Mouse (Mus musculus): Measurements from ENCODE around the gene Erp44.

Erp44 gene

GRCm38 (mm10) chr4:48279498-48280134 lies at the start of gene Erp44, which contains the start of gene Invs:
Erp44 (minus strand) TSS chr4:48279558.
Invs (plus strand) TSS chr4:48279760.
- Histone ChIP-seq H3K27me3 (ENCODE audit: control insufficient read depth, insufficient read depth, low read length, poor library complexity, severe bottlenecking) (no peaks in the 10 kb centered on the region), H3K36me3 (ENCODE audit: control insufficient read depth, insufficient read depth, low read length, poor library complexity, severe bottlenecking) (peaks cover 3% of the 10 kb centered on the region; the same call in 1 of the 2 replicates)
- peak; percentile 96 for DNase-seq (ENCODE audit: low read depth, low spot score)

DNA sequence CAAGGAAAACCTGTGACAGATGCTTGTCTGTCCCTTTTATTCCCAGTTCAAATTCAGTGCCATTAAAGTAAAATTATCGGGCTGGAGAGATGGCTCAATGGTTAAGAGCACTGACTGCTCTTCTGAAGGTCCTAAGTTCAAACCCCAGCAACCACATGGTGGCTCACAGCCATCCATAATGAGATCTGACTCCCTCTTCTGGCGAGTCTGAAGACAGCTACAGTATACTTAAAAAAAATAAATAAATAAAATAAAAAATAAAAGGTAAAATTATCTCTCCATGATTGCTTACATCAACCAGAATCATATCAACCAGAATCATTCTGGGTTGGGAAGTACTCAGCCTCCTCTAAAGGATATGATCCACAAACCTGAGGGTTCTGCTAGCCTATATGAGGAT lies 48.7 kb upstream of the Erp44 start:
- peak; percentile 12 for DNase-seq (ENCODE audit: low read depth, low spot score)

GRCm38 (mm10) chr4:48327192-48327591 lies 47.8 kb upstream of the Erp44 start:
- H3K27me3 ChIP-seq (ENCODE audit: control insufficient read depth, insufficient read depth, low read length, poor library complexity, severe bottlenecking) = no peaks in the 10 kb centered on the region
- H3K36me3 ChIP-seq (ENCODE audit: control insufficient read depth, insufficient read depth, low read length, poor library complexity, severe bottlenecking) = no peaks in the 10 kb centered on the region
- DNase-seq (ENCODE audit: low read depth, low spot score) = no peak

More for the DNA sequence above, 48.7 kb upstream of the Erp44 start:
- Histone ChIP-seq H3K27me3 (ENCODE audit: control insufficient read depth, insufficient read depth, low read length, poor library complexity, severe bottlenecking) (no peaks in the 10 kb centered on the region), H3K36me3 (ENCODE audit: control insufficient read depth, insufficient read depth, low read length, poor library complexity, severe bottlenecking) (no peaks in the 10 kb centered on the region)

GRCm38 (mm10) chr4:48322095-48322494 lies 42.7 kb upstream of the Erp44 start:
- DNase-seq (ENCODE audit: low read depth, low spot score) = no peak
- H3K36me3 ChIP-seq (ENCODE audit: control insufficient read depth, insufficient read depth, low read length, poor library complexity, severe bottlenecking) = no peaks in the 10 kb centered on the region
- H3K27me3 ChIP-seq (ENCODE audit: control insufficient read depth, insufficient read depth, low read length, poor library complexity, severe bottlenecking) = no peaks in the 10 kb centered on the region

GRCm38 (mm10) chr4:48321276-48321675 lies 41.9 kb upstream of the Erp44 start:
- Histone ChIP-seq H3K36me3 (ENCODE audit: control insufficient read depth, insufficient read depth, low read length, poor library complexity, severe bottlenecking) (no peaks in the 10 kb centered on the region), H3K27me3 (ENCODE audit: control insufficient read depth, insufficient read depth, low read length, poor library complexity, severe bottlenecking) (no peaks in the 10 kb centered on the region)
- no peak for DNase-seq (ENCODE audit: low read depth, low spot score)

DNA sequence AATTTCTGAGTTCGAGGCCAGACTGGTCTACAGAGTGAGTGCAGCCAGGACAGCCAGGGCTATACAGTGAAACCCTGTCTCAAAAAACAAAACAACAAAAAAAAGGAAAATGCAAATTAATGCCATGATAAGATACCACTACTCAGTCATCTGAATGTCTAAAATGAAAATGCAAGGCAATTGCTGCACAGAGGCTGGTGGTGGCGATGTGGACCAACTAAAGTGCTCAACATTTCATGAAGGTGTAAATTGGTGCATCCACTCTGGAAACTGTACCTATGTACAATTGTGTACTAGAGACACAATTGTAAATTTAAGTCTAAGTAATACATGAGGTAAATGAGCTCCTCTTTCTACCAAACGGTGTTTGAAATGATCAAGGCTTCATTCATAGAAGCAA lies 36.7 kb upstream of the Erp44 start:
- DNase-seq (ENCODE audit: low read depth, low spot score) = no peak
- Histone ChIP-seq H3K27me3 (ENCODE audit: control insufficient read depth, insufficient read depth, low read length, poor library complexity, severe bottlenecking) (no peaks in the 10 kb centered on the region), H3K36me3 (ENCODE audit: control insufficient read depth, insufficient read depth, low read length, poor library complexity, severe bottlenecking) (no peaks in the 10 kb centered on the region)

DNA sequence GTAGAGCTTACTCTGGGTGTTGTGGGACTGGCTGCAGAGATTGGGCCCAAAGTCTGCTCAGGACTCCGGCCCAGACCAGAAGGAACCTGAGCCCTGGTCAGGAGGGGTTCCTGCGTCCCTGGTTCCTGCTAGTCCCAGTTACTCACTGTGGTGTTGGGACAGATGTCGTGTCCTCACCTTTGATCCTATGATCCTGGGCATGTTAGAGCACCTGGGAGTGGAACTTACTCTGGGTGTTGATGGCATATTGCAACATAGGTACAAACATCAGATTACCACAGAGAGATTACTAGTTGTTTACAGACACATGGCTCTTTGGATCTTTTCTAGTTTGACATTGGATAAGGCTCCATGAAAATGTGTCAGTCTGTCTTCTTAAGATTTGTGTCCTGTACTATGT lies 35.5 kb upstream of the Erp44 start:
- no peak for DNase-seq (ENCODE audit: low read depth, low spot score)
- Histone ChIP-seq H3K27me3 (ENCODE audit: control insufficient read depth, insufficient read depth, low read length, poor library complexity, severe bottlenecking) (no peaks in the 10 kb centered on the region), H3K36me3 (ENCODE audit: control insufficient read depth, insufficient read depth, low read length, poor library complexity, severe bottlenecking) (no peaks in the 10 kb centered on the region)

DNA sequence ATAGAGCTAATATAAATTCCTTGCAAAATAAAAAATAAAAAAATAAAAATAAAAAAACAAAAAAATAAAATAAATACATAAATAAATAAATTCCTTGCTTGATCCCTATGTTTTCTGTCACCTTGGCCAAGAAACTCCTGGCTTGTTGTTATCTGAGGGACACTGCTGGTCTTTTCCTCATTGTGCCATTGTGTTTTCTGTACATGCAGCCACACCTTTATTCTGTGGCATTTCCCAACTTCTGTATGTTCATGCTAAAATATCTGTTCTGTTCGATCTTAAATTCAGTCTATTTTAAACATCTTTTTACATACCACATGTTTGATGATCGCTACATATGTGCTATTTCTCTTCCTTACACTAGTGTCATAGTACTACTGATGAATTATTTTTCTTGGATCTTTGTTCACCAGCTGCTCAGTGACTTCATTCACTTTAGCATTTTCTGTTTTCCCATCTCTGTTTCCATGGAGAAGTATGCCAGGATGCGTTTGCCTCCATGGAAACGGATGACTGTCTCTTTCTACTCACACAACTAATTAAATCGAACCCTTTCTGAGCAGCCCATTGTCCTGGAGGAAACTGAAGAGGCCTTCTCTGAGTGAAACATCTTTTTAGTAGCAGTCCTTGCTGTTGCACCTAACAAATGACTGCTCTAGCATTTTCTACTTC lies 7.9 kb upstream of the Erp44 start:
- Histone ChIP-seq H3K36me3 (ENCODE audit: control insufficient read depth, insufficient read depth, low read length, poor library complexity, severe bottlenecking) (peaks cover 7% of the 10 kb centered on the region), H3K27me3 (ENCODE audit: control insufficient read depth, insufficient read depth, low read length, poor library complexity, severe bottlenecking) (no peaks in the 10 kb centered on the region)
- no peak for DNase-seq (ENCODE audit: low read depth, low spot score)

DNA sequence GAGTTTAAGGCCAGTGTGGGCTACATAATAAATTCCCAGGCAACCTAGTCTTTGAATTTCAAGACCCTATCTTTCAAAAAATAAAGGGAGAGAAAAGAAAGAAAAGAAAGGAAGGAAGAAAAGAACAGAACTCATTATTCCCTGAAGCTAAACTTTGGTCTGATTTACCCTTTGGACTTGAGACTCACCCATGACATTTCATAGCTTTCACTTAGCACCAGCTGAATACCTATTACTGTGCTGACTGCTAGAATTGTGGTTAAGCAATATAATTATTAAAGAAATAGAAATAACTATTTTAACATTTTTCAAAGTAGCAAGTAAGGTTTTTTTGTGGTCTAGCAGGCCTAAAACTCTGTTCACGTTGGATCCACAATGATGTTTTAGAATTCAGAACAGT lies 1.8 kb upstream of the Erp44 start:
- DNase-seq (ENCODE audit: low read depth, low spot score) = no peak
- Histone ChIP-seq H3K27me3 (ENCODE audit: control insufficient read depth, insufficient read depth, low read length, poor library complexity, severe bottlenecking) (no peaks in the 10 kb centered on the region), H3K36me3 (ENCODE audit: control insufficient read depth, insufficient read depth, low read length, poor library complexity, severe bottlenecking) (peaks cover 6% of the 10 kb centered on the region)

DNA sequence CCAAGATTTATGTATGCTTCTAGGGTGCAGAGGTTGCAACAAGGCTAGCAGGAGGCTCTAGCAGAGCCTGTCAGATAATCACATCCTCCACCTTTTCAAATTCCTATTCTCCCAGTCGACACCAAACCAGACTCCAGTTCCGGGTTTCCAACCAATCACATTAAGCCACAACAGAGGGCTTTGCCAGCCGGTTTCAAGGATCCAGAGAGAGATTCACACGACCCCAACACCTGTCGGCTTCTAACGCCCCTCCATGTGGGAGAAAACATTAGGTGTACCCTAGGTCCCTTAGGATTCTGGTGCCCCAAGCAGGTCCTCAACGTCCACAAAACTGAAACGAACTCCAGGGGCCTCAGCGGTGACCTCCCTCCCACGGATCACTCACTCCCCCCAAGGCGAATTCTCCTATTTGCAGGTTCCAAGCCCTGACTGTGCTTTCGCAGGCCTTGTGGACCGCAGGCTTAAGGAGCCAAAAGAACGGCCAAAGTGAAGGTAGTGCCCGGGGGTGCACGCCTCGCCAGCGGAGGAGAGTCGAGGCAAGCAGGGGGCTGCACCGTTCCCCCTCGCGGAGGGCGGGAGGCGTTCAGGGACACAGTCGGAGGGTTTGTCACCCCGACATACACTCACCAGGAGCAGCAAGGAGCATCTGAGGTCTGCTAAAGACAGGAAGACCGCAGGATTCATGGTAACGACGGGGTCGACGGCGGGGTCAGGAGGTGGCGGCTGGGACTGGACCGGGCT lies 431 bp downstream of the Erp44 start:
- Histone ChIP-seq H3K27me3 (ENCODE audit: control insufficient read depth, insufficient read depth, low read length, poor library complexity, severe bottlenecking) (no peaks in the 10 kb centered on the region), H3K36me3 (ENCODE audit: control insufficient read depth, insufficient read depth, low read length, poor library complexity, severe bottlenecking) (no peaks in the 10 kb centered on the region)
- DNase-seq (ENCODE audit: low read depth, low spot score) = no peak

GRCm38 (mm10) chr4:48277011-48277410 lies 2.3 kb downstream of the Erp44 start:
- Histone ChIP-seq H3K36me3 (ENCODE audit: control insufficient read depth, insufficient read depth, low read length, poor library complexity, severe bottlenecking) (no peaks in the 10 kb centered on the region), H3K27me3 (ENCODE audit: control insufficient read depth, insufficient read depth, low read length, poor library complexity, severe bottlenecking) (no peaks in the 10 kb centered on the region)
- DNase-seq (ENCODE audit: low read depth, low spot score) = no peak

DNA sequence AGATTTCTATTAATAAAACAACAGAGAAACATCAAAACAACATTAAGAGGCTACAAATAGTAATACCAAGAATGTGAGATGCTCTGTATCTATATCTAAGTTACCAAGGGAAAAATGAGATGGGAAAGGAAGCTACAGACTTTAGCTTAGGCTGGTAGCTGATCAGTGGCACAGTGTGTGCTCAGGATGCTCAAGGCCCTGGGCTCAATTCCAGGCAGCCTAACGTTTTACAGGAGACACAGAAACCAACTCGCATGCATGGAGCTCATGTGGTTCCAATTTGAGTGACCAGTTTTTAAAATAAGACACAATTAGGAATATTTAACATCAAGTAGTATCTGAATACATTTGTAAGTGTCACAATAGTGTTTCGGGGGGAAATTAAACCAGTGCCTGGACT lies 3.6 kb downstream of the Erp44 start:
- no peak for DNase-seq (ENCODE audit: low read depth, low spot score)
- Histone ChIP-seq H3K27me3 (ENCODE audit: control insufficient read depth, insufficient read depth, low read length, poor library complexity, severe bottlenecking) (no peaks in the 10 kb centered on the region), H3K36me3 (ENCODE audit: control insufficient read depth, insufficient read depth, low read length, poor library complexity, severe bottlenecking) (no peaks in the 10 kb centered on the region)

- no peak for DNase-seq (ENCODE audit: low read depth, low spot score)
- no peaks in the 10 kb centered on the region; the same call in 1 of the 2 replicates for H3K36me3 ChIP-seq (ENCODE audit: control insufficient read depth, insufficient read depth, low read length, poor library complexity, severe bottlenecking)
- H3K27me3 ChIP-seq (ENCODE audit: control insufficient read depth, insufficient read depth, low read length, poor library complexity, severe bottlenecking) = no peaks in the 10 kb centered on the region
Measured at GRCm38 (mm10) chr4:48273119-48273829, 6.1 kb downstream of the Erp44 start.

DNA sequence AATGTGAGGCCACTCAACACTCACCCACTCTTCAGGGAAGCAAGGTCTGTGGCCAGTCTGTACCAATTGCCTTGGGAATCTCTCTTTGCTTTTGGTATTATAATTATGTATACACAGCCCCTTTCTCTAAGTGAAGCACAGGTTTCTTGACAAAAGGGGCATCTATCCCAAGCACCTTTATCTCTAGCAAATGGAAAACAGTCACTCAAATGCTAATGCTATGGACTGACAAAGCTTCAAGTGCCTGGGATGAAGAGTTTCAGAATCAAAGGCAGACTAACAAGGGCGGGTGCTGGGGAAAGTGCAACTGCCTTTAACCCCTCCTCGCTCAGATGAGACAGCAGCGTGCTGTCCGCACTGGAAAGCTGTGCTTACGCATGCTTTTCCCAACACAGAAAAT lies 7.5 kb downstream of the Erp44 start:
- Histone ChIP-seq H3K27me3 (ENCODE audit: control insufficient read depth, insufficient read depth, low read length, poor library complexity, severe bottlenecking) (no peaks in the 10 kb centered on the region), H3K36me3 (ENCODE audit: control insufficient read depth, insufficient read depth, low read length, poor library complexity, severe bottlenecking) (no peaks in the 10 kb centered on the region; the same call in 1 of the 2 replicates)
- DNase-seq (ENCODE audit: low read depth, low spot score) = no peak
